In the genomic region with DNA sequence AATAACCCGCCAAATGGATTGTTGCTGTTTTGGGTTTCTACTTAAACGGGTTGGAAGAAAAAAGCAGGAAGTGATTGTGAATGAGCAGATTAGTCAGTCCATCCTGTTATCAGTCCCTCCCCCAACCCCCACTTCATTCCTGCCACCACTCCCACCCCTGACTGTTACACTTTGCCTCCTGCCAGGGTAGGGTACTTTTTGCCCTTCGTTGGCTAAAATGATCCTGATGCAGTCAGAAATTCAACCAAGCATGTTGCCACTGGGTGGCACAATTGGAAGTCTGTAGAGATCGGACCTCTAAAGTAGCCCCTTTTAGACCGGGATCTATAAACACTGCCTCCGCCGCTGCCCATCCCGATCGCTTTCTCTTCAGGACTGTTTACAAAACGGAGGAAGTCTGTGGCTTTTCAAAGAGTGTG, we compare ENCODE assay signal across 9 mouse cellular contexts.
DNase-seq lines count a peak whose midpoint lies in the region; ATAC-seq and TF ChIP-seq lines count a peak whose summit lies in the region.
"Had no signal": no experiment of that assay in that cellular context is flagged by ENCODE, and none has a peak within 500 bp of the region (broad histone marks: within the 10 kb centered on the region; RNA-seq: fewer than 3 reads in every experiment).

No protein-coding gene starts in this region.

- H3K4me3 ChIP-seq in hindbrain, postnatal 0 days (ENCODE audit: low read length), result peak overlapping the region; percentile 23
- H3K4me3 ChIP-seq in limb, embryonic 13.5 days, result peak overlapping the region; percentile 20; the same call in 1 of the 2 replicates
- 0 out of 2 replicates have a peak overlapping the region, but pooled peaks have one; percentile 16 for H3K4me3 ChIP-seq in midbrain, embryonic 16.5 days (ENCODE audit: low read depth, low read length)

- H3K9me3 ChIP-seq in hindbrain, postnatal 0 days (ENCODE audit: low read length), result no peaks in the 10 kb centered on the region
- H3K9me3 ChIP-seq in limb, embryonic 13.5 days, result no peaks in the 10 kb centered on the region
- no peaks in the 10 kb centered on the region; the same call in 1 of the 2 replicates for H3K9me3 ChIP-seq in midbrain, embryonic 16.5 days (replicated peaks; ENCODE audit: control insufficient read depth, low read length, poor library complexity, severe bottlenecking)

- 21% methylated on average over 10 of the region's 10 CpGs for WGBS in hindbrain, postnatal 0 days
- 9% methylated on average over 10 of the region's 10 CpGs for WGBS in limb, embryonic 13.5 days
- 13% methylated on average over 10 of the region's 10 CpGs for WGBS in midbrain, embryonic 16.5 days

- H3K36me3 ChIP-seq in hindbrain, postnatal 0 days (ENCODE audit: insufficient read depth, low read length), result no peaks in the 10 kb centered on the region
- H3K36me3 ChIP-seq in limb, embryonic 13.5 days, result no peaks in the 10 kb centered on the region
- H3K36me3 ChIP-seq in midbrain, embryonic 16.5 days (ENCODE audit: control insufficient read depth, insufficient read depth, low read length), result no peaks in the 10 kb centered on the region

- H3K27ac ChIP-seq in hindbrain, postnatal 0 days, result no peak overlapping the region
- no peak overlapping the region; the same call in 1 of the 2 replicates for H3K27ac ChIP-seq in limb, embryonic 13.5 days
- H3K27ac ChIP-seq in midbrain, embryonic 16.5 days (ENCODE audit: low read length), result no peak overlapping the region
- H3K27ac ChIP-seq: macrophage had no signal

- no peaks in the 10 kb centered on the region for H3K27me3 ChIP-seq in hindbrain, postnatal 0 days (ENCODE audit: insufficient read depth, low read length)
- H3K27me3 ChIP-seq in limb, embryonic 13.5 days, result no peaks in the 10 kb centered on the region
- no peaks in the 10 kb centered on the region for H3K27me3 ChIP-seq in midbrain, embryonic 16.5 days (ENCODE audit: control insufficient read depth, insufficient read depth, low read depth, low read length)

- peak overlapping the region; percentile 48 for H3K4me2 ChIP-seq in hindbrain, postnatal 0 days (ENCODE audit: low read depth, low read length)
- H3K4me2 ChIP-seq in limb, embryonic 13.5 days (replicated peaks), result peak overlapping the region; percentile 51
- peak overlapping the region; percentile 45 for H3K4me2 ChIP-seq in midbrain, embryonic 16.5 days (ENCODE audit: low read length)

- H3K9ac ChIP-seq in hindbrain, postnatal 0 days (replicated peaks; ENCODE audit: low read length), result no peak overlapping the region
- no peak overlapping the region for H3K9ac ChIP-seq in limb, embryonic 13.5 days
- H3K9ac ChIP-seq in midbrain, embryonic 16.5 days (ENCODE audit: low read depth, low read length), result no peak overlapping the region

- TF ChIP-seq CTCF in hindbrain, postnatal 0 days (IDR thresholded peaks at IDR 0.05; ENCODE audit: low read depth), result peak; percentile 71

- H3K4me1 ChIP-seq in hindbrain, postnatal 0 days (ENCODE audit: insufficient read depth, low read length), result no peaks in the 10 kb centered on the region
- H3K4me1 ChIP-seq in limb, embryonic 13.5 days, result peaks cover 17% of the 10 kb centered on the region
- no peaks in the 10 kb centered on the region for H3K4me1 ChIP-seq in midbrain, embryonic 16.5 days (ENCODE audit: control insufficient read depth, insufficient read depth, low read length)

- peak; percentile 57 for DNase-seq in testis, postnatal 10 days (ENCODE audit: low spot score)
- DNase-seq in testis, postnatal 14 days (ENCODE audit: low spot score), result no peak
- peak; percentile 10 for DNase-seq in fibroblast of lung, adult 2 months (ENCODE audit: low read depth)
- peak; percentile 79 for DNase-seq in hindbrain, postnatal 0 days (ENCODE audit: low spot score)
- DNase-seq in c-Kit-positive CD71-positive TER-119-positive erythroid progenitor cells, embryonic 14.5 days (ENCODE audit: low spot score), result no peak

- ATAC-seq in hindbrain, postnatal 0 days, result no peak
- ATAC-seq in limb, embryonic 13.5 days (ENCODE audit: low FRiP score, low read depth), result no peak
- ATAC-seq in midbrain, embryonic 16.5 days, result no peak
- no peak for ATAC-seq in CD4-positive, CD25-positive, alpha-beta regulatory T cell, adult 4 months

Comparison
In these comparisons a context has a peak if more than half of its experiments do, and no peak if none do; other contexts are left out.
1. DNase-seq: peak in testis, postnatal 10 days (single experiment), fibroblast of lung, adult 2 months (single experiment) and hindbrain, postnatal 0 days (single experiment); none in testis, postnatal 14 days (single experiment) and c-Kit-positive CD71-positive TER-119-positive erythroid progenitor cells, embryonic 14.5 days (single experiment).
2. Peak in every context shown above with its lines, with median percentiles within 50 percentile points of each other: H3K4me2 ChIP-seq and H3K4me3 ChIP-seq.